Comparison of ENCODE assay signal across 15 mouse cellular contexts in the genomic region with DNA sequence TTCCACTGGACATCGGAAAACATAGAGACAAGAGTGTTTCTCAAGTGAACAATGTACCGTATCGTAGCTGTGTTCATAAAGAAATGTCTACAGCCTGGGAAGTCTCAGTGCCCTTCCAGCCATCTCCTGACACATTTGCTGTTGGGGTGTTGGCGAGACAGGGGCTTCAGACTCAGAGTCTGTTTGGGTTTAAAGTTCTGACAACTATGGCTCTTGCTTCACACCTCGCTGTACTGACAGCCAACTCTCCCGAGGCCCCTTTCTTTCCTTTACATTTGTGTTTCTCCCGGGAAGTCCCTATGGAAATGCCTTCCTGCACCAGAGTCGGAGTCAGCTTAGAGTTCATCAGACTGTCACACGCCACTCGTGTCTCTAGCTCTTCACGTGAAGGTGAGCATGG.
"Had no signal": no experiment of that assay in that cellular context is flagged by ENCODE, and none has a peak within 500 bp of the region (broad histone marks: within the 10 kb centered on the region; RNA-seq: fewer than 3 reads in every experiment).

No protein-coding gene starts in this region.

- H3K9ac ChIP-seq: limb, embryonic 15.5 days; liver, embryonic 12.5 days; midbrain, embryonic 15.5 days; neural tube, embryonic 13.5 days had no signal

- H3K4me3 ChIP-seq: layer of hippocampus, adult 2 months; limb, embryonic 15.5 days; liver, embryonic 12.5 days; midbrain, embryonic 10.5 days; midbrain, embryonic 15.5 days; neural tube, embryonic 13.5 days had no signal

- H3K27ac ChIP-seq: layer of hippocampus, adult 2 months; limb, embryonic 15.5 days; liver, embryonic 12.5 days; midbrain, embryonic 10.5 days; midbrain, embryonic 15.5 days; neural tube, embryonic 13.5 days had no signal

- H3K4me1 ChIP-seq: midbrain, embryonic 10.5 days; midbrain, embryonic 15.5 days; neural tube, embryonic 13.5 days had no signal

- ATAC-seq: liver, embryonic 12.5 days; midbrain, embryonic 15.5 days had no signal

- H3K36me3 ChIP-seq: limb, embryonic 15.5 days; liver, embryonic 12.5 days; midbrain, embryonic 15.5 days; neural tube, embryonic 13.5 days had no signal

- DNase-seq: kidney, adult 18-20 months; kidney, postnatal 10 days; kidney, postnatal 4 days; lung, postnatal 4 days; retina, postnatal 1 day; right cerebral cortex, postnatal 4 days; spleen, adult 18-20 months; thymus, adult 18-20 months; thymus, postnatal 14 days had no signal

- H3K4me2 ChIP-seq: limb, embryonic 15.5 days; liver, embryonic 12.5 days; midbrain, embryonic 15.5 days; neural tube, embryonic 13.5 days had no signal

- H3K9me3 ChIP-seq: limb, embryonic 15.5 days; liver, embryonic 12.5 days; midbrain, embryonic 10.5 days; midbrain, embryonic 15.5 days; neural tube, embryonic 13.5 days had no signal

- H3K27me3 ChIP-seq: limb, embryonic 15.5 days; liver, embryonic 12.5 days; midbrain, embryonic 15.5 days; neural tube, embryonic 13.5 days had no signal
